Mouse (Mus musculus) A20 (cell line): ENCODE data around the gene Arhgap31.
A peak's percentile ranks its signal among the peaks of the same experiment; 100 is the strongest.

Experiments
- DNase-seq: peaks from one replicate; pipeline ENCODE4 v3.0.0-alpha.2; 2011; ENCODE audit warnings: low read depth, low spot score

The Arhgap31 gene

GRCm38 (mm10) chr16:38652653-38653052, 60.4 kb downstream of the Arhgap31 start:
- DNase-seq: no peak

DNA sequence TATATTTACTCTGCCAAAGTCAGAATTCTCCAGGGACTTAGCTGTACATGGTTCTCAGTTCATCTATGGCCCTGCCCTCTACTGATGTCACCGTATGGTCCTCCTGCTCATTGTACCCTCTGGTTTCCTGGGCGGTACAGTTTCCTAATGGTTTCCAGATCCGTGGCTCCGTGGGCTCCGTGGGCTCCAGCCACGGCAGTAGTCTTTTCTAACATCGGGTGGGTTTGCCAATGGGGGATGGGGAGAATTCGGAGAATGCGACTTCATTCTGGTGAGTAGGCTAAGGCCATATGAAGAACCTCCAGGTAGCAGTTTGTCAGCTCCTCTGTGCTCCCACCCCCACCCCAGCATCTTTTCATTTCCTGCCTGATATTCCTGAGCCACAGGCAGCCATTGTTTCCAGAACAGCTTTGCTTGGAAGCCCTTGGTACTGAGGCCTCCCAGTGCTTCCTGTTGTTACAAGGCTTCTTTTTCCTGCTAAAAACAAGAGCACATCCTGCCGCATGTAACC, 61.3 kb downstream of the Arhgap31 start:
- DNase-seq: no peak

DNA sequence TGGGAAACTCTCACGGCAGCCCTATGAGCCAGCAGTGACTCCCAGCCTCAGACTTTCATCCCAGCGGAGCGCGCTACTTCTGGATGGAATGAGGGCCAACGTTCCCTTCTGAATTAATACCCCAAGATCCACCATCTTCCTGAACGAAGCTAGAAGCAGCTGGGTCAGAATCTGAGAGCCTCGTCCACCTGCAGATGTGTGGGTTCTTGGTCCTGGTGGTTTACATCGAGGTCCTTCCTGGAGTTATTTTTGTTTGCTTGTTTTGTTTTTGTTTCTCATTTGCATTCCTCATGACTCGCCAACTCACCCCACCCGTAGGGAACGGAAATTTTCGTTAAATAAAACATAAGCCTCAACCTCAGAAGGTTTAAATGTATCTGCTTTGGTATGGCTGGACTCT, 61.8 kb downstream of the Arhgap31 start:
- DNase-seq: no peak

DNA sequence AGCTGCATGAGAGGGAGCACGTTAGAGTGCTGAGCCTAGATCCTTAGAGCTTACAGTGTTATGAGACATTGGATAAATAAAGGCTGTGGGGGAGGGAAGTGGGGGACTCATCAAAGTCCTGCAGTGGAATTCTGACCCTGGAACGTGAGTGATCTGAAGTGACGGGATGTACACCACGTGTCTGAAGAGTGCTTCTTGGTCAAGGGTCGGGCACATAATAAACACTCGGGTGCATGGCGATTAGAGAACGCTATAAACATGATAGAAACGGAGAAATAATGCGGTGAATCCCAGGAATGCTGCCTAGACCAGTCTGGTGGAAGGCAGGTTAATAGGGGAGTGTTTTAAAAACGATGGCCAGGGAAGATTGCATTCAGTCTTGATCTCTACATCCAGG, 63.6 kb downstream of the Arhgap31 start:
- no peak for DNase-seq

DNA sequence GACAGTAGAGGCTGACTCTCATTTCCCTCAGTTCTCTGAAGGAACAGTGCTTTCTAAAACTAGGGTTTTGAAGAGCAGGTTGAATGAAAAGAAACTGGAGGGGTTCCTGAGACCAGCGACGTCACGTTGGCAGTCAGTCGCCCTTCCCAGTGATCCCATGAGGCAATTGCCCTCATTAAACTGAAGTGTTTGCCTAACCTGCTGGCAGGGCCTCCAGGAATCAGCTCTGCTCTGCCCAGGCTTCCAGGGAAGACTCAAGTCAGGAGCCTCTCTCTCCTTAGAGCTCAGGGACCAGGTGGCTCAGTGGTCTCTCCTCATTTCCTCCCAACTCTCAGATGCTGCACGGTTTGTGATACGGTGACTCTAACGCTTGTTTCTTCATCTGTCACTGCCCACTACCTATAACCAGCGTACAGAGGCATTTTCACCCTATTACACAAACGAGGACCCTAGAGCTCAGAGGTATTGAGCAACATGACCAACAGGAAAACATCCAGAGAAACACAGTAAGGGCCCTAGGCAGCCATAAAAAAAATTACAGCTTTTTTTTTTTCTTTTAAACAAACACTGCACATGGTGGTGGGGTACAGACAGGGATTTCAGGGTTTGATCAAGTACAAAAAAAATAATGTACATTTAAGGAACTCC, 64.2 kb downstream of the Arhgap31 start:
- DNase-seq: no peak

DNA sequence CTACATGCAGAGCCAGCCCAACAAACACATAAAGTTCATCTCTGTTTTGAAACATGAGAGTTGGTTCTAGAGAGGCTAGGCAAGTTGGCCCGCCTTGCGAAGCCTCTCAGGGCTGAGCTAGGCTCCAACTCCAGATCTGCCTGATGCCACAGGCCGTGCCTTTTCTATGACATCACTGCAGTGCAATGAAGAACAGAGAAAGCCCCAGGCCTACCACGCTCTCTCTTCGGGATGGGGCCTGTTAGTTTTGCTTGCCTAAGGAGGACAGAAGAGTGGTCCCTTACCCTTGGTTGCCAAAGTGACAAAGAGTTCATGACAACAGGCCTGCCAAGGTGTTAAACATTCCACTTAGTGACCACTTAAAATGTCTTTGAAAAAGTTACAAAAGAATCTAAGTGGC, 64.9 kb downstream of the Arhgap31 start:
- no peak for DNase-seq

GRCm38 (mm10) chr16:38644455-38644854, 68.6 kb downstream of the Arhgap31 start:
- DNase-seq: no peak

GRCm38 (mm10) chr16:38637085-38637484, 76.0 kb downstream of the Arhgap31 start:
- no peak for DNase-seq

GRCm38 (mm10) chr16:38636682-38637081, 76.4 kb downstream of the Arhgap31 start:
- no peak for DNase-seq

DNA sequence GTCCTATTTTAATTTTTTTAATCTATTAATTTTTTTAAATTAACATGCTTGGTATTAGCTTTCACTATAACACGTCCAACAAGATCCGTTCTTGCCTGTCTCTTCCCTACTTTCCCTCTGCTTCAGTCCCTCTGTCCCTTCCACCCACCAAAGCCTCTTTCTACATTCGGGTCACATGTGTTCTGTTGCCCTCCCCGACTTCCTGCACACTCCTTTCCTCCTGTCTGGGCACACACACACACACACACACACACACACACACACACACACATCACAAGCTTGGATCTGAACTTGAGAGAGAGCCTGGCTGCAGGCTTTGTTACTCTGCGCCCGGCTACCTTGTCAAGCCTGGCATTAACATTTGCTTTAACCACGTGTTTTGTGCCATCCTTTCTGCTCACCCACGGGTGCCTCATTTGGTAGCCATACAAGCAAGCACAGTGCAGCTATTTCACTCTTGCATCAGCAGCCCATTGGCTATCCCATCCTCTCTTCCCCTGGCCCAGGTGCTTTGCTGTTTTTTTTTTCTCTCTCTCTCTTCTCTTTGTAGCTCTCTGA, 77.2 kb downstream of the Arhgap31 start:
- no peak for DNase-seq

GRCm38 (mm10) chr16:38632147-38632546, 80.9 kb downstream of the Arhgap31 start:
- DNase-seq: peak; percentile 60

- DNase-seq: no peak
Measured at GRCm38 (mm10) chr16:38625811-38626369, 87.2 kb downstream of the Arhgap31 start.

- no peak for DNase-seq
Measured at GRCm38 (mm10) chr16:38625411-38625810, 87.7 kb downstream of the Arhgap31 start.

- DNase-seq: no peak
Measured at GRCm38 (mm10) chr16:38624303-38624702, 88.8 kb downstream of the Arhgap31 start.

GRCm38 (mm10) chr16:38622283-38622682, 90.8 kb downstream of the Arhgap31 start:
- DNase-seq: peak; percentile 60

- no peak for DNase-seq
Measured at GRCm38 (mm10) chr16:38620696-38621450, 92.2 kb downstream of the Arhgap31 start.

DNA sequence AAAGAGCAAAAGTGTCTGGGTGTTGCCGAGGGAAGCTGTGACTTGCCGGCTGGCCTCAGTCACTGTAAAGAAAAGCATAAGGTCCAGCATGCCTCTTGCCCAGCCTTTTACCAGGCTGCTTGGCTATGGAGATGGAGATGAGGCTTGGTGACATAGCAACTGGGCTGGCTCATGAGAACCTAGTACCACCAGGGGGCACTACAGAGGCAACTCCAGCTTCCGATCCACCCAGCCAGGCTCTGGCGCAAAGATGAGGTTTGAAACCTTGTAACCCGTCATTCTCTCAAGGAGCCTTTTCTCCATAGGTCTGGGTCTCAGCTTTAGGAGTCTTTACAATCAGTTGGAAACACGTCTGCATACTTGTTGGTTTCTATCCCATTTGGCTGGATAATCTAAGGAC, 94.0 kb downstream of the Arhgap31 start:
- peak; percentile 71 for DNase-seq

- no peak for DNase-seq
Measured at GRCm38 (mm10) chr16:38617977-38618376, 95.1 kb downstream of the Arhgap31 start.

GRCm38 (mm10) chr16:38613646-38614045, 99.4 kb downstream of the Arhgap31 start:
- no peak for DNase-seq

GRCm38 (mm10) chr16:38612646-38613045, 100.4 kb downstream of the Arhgap31 start:
- no peak for DNase-seq

- DNase-seq: no peak
Measured at GRCm38 (mm10) chr16:38609092-38609491, 104.0 kb downstream of the Arhgap31 start.

- DNase-seq: no peak
Measured at GRCm38 (mm10) chr16:38608687-38609086, 104.4 kb downstream of the Arhgap31 start.
